Mouse (Mus musculus): Measurements from ENCODE around the gene Ino80e. TPM values are rescaled to one million over a fixed set of nuclear protein-coding genes. Genes with fewer than 3 reads are reported as not detected.

The Ino80e gene
- total and polyA plus RNA-seq, 3 experiments, result 73.6 to 243 (median 73.9) TPM

DNA sequence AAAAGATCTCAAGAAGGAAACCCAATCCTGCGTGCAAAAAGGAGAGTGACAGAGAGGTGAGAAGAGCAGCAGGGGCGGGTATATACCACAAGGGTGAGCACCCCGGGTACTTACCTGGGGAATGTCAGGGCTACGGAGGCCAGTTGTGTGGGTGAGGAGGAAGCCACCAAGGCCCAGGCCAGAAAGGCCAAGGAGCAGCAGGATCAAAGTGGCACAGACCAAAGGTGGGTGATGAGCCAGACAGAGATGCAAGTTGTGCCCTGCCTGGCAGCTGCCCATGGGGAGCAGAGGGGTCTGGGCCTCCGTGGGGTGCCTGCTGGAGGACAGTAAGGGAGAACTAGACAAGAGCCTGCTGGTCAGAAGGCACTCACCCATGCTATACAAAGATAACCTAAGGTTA is 34.7 kb upstream of the Ino80e start:
- Histone ChIP-seq H3K36me3 (replicated peaks in 1 of 2; ENCODE audit: control insufficient read depth in 1 of 2, insufficient read depth in 1 of 2, low read length in 1 of 2) (peaks cover 0 to 28% of the 10 kb centered on the region in 2 experiments), H3K4me2 (ENCODE audit: insufficient read depth, low read depth, poor library complexity, severe bottlenecking) (peak overlapping the region; percentile 89), H3K27me3 (replicated peaks) (no peaks in the 10 kb centered on the region), H3K79me2 (replicated peaks; ENCODE audit: control insufficient read depth, extremely low read depth, insufficient read depth, poor library complexity, severe bottlenecking) (no peaks in the 10 kb centered on the region), H3K9me3 (replicated peaks; ENCODE audit: low read length) (no peaks in the 10 kb centered on the region), H3K27ac (ENCODE audit: insufficient read depth, low read depth) (peak overlapping the region; percentile 7; the same call in 1 of the 2 replicates), H3K4me1 (ENCODE audit: control insufficient read depth in 1 of 2, insufficient read depth in 2 of 2) (peaks cover 11 to 21% of the 10 kb centered on the region in 2 experiments), H3K9ac (ENCODE audit: insufficient read depth, low read depth) (peak overlapping the region; percentile 74), H3K4me3 (replicated peaks in 1 of 3; ENCODE audit: low read depth in 2 of 3, low read length in 2 of 3, poor library complexity in 1 of 3) (peak overlapping the region in 2 of 3 experiments; percentile 9 to 84)
- no peak for DNase-seq (ENCODE audit: extremely low read depth)
- dilution Hi-C loops (cut with MboI; ENCODE audit: extremely low pct_ligation_motif_present, extremely low pct_unique_long_range_greater_than_20kb, low sequenced_read_pairs) (no loop called here), in situ Hi-C loops (cut with MboI; ENCODE audit: low pct_ligation_motif_present, low pct_unique_long_range_greater_than_20kb, low sequenced_read_pairs) (loop anchor here (10.0 kb wide), 1 partner anchor 192 kb away; the partner anchor contains the start of gene Coro1a)
- TF ChIP-seq BHLHE40 (IDR thresholded peaks at IDR 0.05; ENCODE audit: low read depth, low read length) (no peak), POLR2A (IDR thresholded peaks at IDR 0.05; ENCODE audit: low read depth, low read length) (no peak), ZNF384 (IDR thresholded peaks at IDR 0.05; ENCODE audit: low read depth, low read length) (no peak), ZKSCAN1 (IDR thresholded peaks at IDR 0.05; ENCODE audit: borderline replicate concordance, low read depth, low read length) (no peak), NRF1 (IDR thresholded peaks at IDR 0.05; ENCODE audit: low read depth, low read length) (no peak)

DNA sequence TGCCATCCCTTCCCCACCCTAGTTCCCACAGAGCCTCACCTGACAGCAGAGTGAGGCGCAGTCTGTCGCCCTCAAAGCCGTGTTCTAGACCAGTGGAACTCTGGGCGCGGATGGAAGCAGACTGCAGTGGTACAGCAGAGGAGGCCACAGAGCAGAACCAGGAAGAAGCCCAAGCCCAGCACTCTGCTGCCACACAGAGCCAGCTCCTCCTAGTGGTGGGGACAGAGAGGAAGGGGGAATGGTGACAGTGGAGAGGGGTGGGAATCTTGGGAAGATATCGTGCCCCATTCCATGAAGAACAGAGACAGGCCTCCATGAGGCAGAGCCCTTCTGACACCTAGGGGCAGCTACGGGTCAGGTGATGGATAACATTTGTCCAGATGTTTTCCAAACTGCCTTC is 26.7 kb upstream of the Ino80e start:
- dilution Hi-C loops (cut with MboI; ENCODE audit: extremely low pct_ligation_motif_present, extremely low pct_unique_long_range_greater_than_20kb, low sequenced_read_pairs) (no loop called here), in situ Hi-C loops (cut with MboI; ENCODE audit: low pct_ligation_motif_present, low pct_unique_long_range_greater_than_20kb, low sequenced_read_pairs) (loop anchor here (5.0 kb wide), 1 partner anchor 133 kb away; the partner anchor contains the start of genes Gm42742 and Prrt2)
- Histone ChIP-seq H3K27me3 (replicated peaks) (no peaks in the 10 kb centered on the region), H3K9me3 (replicated peaks; ENCODE audit: low read length) (no peaks in the 10 kb centered on the region), H3K9ac (ENCODE audit: insufficient read depth, low read depth) (no peak overlapping the region), H3K4me3 (replicated peaks in 1 of 3; ENCODE audit: low read depth in 2 of 3, low read length in 2 of 3, poor library complexity in 1 of 3) (peak overlapping the region in 2 of 3 experiments; percentile 36 to 50), H3K4me2 (ENCODE audit: insufficient read depth, low read depth, poor library complexity, severe bottlenecking) (no peak overlapping the region), H3K36me3 (replicated peaks in 1 of 2; ENCODE audit: control insufficient read depth in 1 of 2, insufficient read depth in 1 of 2, low read length in 1 of 2) (peaks cover 14 to 51% of the 10 kb centered on the region in 2 experiments), H3K4me1 (ENCODE audit: control insufficient read depth in 1 of 2, insufficient read depth in 2 of 2) (peaks cover 2 to 29% of the 10 kb centered on the region in 2 experiments; a peak in 2 of 4 replicates), H3K27ac (ENCODE audit: insufficient read depth, low read depth) (no peak overlapping the region), H3K79me2 (replicated peaks; ENCODE audit: control insufficient read depth, extremely low read depth, insufficient read depth, poor library complexity, severe bottlenecking) (peaks cover 3% of the 10 kb centered on the region)
- TF ChIP-seq ELF1 (IDR thresholded peaks at IDR 0.05; ENCODE audit: low read depth, low read length) (peak; percentile 83), KAT2A (IDR thresholded peaks at IDR 0.05; ENCODE audit: insufficient replicate concordance, low read length) (no peak), SMC3 (IDR thresholded peaks at IDR 0.05; ENCODE audit: low read depth, low read length) (peak; percentile 35; the same call in 1 of the 2 replicates), CTCF (conservative IDR thresholded peaks at IDR 0.05 in 1 of 2, IDR thresholded peaks at IDR 0.05 in 1 of 2; ENCODE audit: low read depth in 2 of 2, low read length in 2 of 2) (peak in 1 of 2 experiments; percentile 58; a peak in 3 of 4 replicates), RAD21 (IDR thresholded peaks at IDR 0.05; ENCODE audit: low read depth, low read length) (peak; percentile 23), MAX (IDR thresholded peaks at IDR 0.05; ENCODE audit: low read length) (no peak)
- DNase-seq (ENCODE audit: extremely low read depth), result no peak

DNA sequence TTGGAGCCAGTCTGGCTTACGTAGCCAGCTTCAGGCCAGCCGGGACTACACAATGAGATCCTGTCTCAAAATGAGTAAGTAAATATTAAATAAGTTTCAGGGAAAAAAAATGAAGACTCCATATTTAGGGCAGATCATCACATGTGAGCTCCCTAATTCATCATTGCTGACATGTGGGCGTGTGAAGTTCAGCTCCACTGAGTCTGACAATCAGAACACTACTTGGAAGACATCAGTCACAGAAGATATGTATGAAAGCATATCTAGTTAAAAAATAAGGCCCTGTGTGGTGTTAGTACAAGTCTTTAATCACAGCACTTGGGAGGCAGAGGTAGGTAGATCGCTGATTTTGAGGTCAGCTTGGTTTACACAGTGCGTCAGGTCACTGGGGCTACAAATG is 25.1 kb upstream of the Ino80e start:
- no peak for DNase-seq (ENCODE audit: extremely low read depth)
- Histone ChIP-seq H3K27me3 (replicated peaks) (no peaks in the 10 kb centered on the region), H3K79me2 (replicated peaks; ENCODE audit: control insufficient read depth, extremely low read depth, insufficient read depth, poor library complexity, severe bottlenecking) (peaks cover 18% of the 10 kb centered on the region), H3K4me1 (ENCODE audit: control insufficient read depth in 1 of 2, insufficient read depth in 2 of 2) (peaks cover 3 to 42% of the 10 kb centered on the region in 2 experiments; a peak in 2 of 4 replicates), H3K4me3 (replicated peaks in 1 of 3; ENCODE audit: low read depth in 2 of 3, low read length in 2 of 3, poor library complexity in 1 of 3) (no peak overlapping the region), H3K9me3 (replicated peaks; ENCODE audit: low read length) (no peaks in the 10 kb centered on the region), H3K27ac (ENCODE audit: insufficient read depth, low read depth) (no peak overlapping the region), H3K9ac (ENCODE audit: insufficient read depth, low read depth) (no peak overlapping the region), H3K4me2 (ENCODE audit: insufficient read depth, low read depth, poor library complexity, severe bottlenecking) (no peak overlapping the region), H3K36me3 (replicated peaks in 1 of 2; ENCODE audit: control insufficient read depth in 1 of 2, insufficient read depth in 1 of 2, low read length in 1 of 2) (peaks cover 14 to 47% of the 10 kb centered on the region in 2 experiments)
- TF ChIP-seq ELF1 (IDR thresholded peaks at IDR 0.05; ENCODE audit: low read depth, low read length) (no peak), POLR2AphosphoS2 (IDR thresholded peaks at IDR 0.05; ENCODE audit: low read depth, low read length) (no peak), MAZ (IDR thresholded peaks at IDR 0.05; ENCODE audit: low read depth, low read length) (no peak), TBP (conservative IDR thresholded peaks at IDR 0.05; ENCODE audit: low read depth, low read length) (no peak), CHD2 (IDR thresholded peaks at IDR 0.05; ENCODE audit: low read length) (no peak), ZC3H11A (IDR thresholded peaks at IDR 0.05; ENCODE audit: low read depth, low read length) (no peak)
- in situ Hi-C loops (cut with MboI; ENCODE audit: low pct_ligation_motif_present, low pct_unique_long_range_greater_than_20kb, low sequenced_read_pairs) (loop anchor here (5.0 kb wide), 1 partner anchor 135 kb away; the partner anchor contains the start of genes Gm42742 and Prrt2), dilution Hi-C loops (cut with MboI; ENCODE audit: extremely low pct_ligation_motif_present, extremely low pct_unique_long_range_greater_than_20kb, low sequenced_read_pairs) (no loop called here)
